Mouse (Mus musculus): Measurements from ENCODE around the gene Gpr88. TPM values are rescaled to one million over a fixed set of nuclear protein-coding genes. Genes with fewer than 3 reads are reported as not detected.

Gpr88 gene
- polyA plus RNA-seq, 1 experiment: not detected

DNA sequence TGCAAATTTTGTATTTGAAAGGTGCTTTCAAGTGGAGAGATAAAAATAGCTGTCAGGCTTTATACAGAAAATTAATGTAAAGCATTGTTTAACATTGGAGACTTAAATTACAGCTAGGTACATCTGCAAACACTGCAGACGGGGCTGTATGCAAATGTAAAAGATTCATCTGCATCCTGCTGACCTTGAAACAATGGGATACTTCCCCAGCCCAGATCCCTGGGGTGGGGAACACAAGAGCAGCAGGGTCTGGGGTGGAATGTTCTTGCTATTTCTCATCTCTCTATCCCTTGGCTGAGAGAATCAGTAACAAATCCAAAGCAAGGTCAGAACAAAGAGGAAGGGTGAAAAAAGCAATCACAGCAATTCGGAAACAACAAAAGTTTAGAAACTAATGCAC lies 30.7 kb upstream of the Gpr88 start:
- Histone ChIP-seq H3K9me3 (ENCODE audit: control insufficient read depth, low read length) (no peaks in the 10 kb centered on the region), H3K4me1 (ENCODE audit: control insufficient read depth) (no peaks in the 10 kb centered on the region), H3K36me3 (ENCODE audit: control insufficient read depth) (no peaks in the 10 kb centered on the region; the same call in 1 of the 2 replicates), H3K4me3 (replicated peaks) (no peak overlapping the region), H3K27me3 (ENCODE audit: control insufficient read depth) (no peaks in the 10 kb centered on the region)
- no peak for TF ChIP-seq TAL1 (IDR thresholded peaks at IDR 0.05; ENCODE audit: low read length)
- TF ChIP-seq GATA1 (IDR thresholded peaks at IDR 0.05; ENCODE audit: low read length): no peak

DNA sequence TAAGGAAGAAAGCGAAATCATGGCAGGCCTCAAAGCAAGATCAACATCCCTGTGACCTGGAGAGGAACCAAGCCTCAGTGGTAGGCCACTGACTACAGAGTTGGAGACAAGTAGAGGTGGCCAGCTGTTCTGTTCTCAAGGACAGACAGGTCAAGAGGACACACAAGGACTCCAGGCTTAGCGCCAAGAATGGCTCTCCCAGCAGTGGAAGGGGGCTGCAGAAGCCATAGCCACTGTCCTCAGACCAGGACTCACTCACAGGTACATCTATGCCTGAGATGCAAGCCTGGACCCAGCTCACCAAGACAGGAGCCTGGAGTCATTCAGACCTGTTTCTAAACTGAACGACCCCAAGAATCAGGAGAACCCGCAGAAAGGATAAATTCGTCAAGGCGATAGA lies 28.4 kb upstream of the Gpr88 start:
- no peak overlapping the region for H3K4me3 ChIP-seq (replicated peaks)
- no peaks in the 10 kb centered on the region; the same call in 1 of the 2 replicates for H3K36me3 ChIP-seq (ENCODE audit: control insufficient read depth)
- H3K9me3 ChIP-seq (ENCODE audit: control insufficient read depth, low read length): no peaks in the 10 kb centered on the region
- H3K4me1 ChIP-seq (ENCODE audit: control insufficient read depth): no peaks in the 10 kb centered on the region
- TF ChIP-seq GATA1 (IDR thresholded peaks at IDR 0.05; ENCODE audit: low read length): no peak
- TF ChIP-seq TAL1 (IDR thresholded peaks at IDR 0.05; ENCODE audit: low read length): no peak
- no peaks in the 10 kb centered on the region for H3K27me3 ChIP-seq (ENCODE audit: control insufficient read depth)

DNA sequence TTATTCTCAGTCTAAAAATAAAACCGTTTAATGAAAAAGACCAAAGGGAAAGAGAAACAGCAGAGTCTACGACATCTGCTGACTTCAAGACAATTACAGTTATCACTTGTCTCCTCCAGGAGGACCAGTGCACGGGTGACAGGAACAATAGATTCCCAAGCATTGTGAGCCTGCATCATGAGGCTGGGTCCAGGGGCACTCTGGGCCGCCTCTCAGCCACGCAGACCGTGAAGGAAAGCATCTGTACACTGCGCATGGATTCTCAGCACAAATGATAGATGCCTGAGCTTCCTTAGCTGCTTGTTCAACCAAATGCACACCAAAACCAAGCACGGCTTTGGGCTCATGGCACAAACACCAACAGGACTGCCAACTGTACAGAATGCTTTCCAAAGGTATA lies 23.8 kb upstream of the Gpr88 start:
- Histone ChIP-seq H3K36me3 (ENCODE audit: control insufficient read depth) (no peaks in the 10 kb centered on the region; the same call in 1 of the 2 replicates), H3K4me1 (ENCODE audit: control insufficient read depth) (no peaks in the 10 kb centered on the region), H3K27me3 (ENCODE audit: control insufficient read depth) (no peaks in the 10 kb centered on the region), H3K9me3 (ENCODE audit: control insufficient read depth, low read length) (no peaks in the 10 kb centered on the region), H3K4me3 (replicated peaks) (no peak overlapping the region)
- TF ChIP-seq TAL1 (IDR thresholded peaks at IDR 0.05; ENCODE audit: low read length) (no peak), GATA1 (IDR thresholded peaks at IDR 0.05; ENCODE audit: low read length) (no peak)

DNA sequence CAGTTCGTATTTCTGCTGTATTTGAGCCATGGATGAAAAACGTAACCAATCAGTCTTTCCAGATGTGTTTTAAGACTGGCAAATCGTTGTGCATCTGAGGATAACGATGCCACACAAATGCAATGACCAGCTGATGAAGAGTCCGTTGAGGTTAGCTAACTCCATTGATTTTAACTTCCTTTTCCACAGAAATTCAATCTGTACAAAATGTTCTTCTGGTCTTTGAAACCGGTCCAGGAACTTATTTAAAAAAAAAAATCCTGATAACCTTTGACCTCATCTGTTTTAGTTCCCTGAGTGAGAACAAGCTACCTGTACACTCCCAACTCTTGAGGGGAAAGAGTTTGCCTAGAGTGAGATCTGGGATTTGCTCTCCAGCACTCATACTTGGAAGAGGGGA lies 18.4 kb upstream of the Gpr88 start:
- no peaks in the 10 kb centered on the region for H3K9me3 ChIP-seq (ENCODE audit: control insufficient read depth, low read length)
- no peaks in the 10 kb centered on the region for H3K27me3 ChIP-seq (ENCODE audit: control insufficient read depth)
- H3K4me3 ChIP-seq (replicated peaks): no peak overlapping the region
- H3K36me3 ChIP-seq (ENCODE audit: control insufficient read depth): no peaks in the 10 kb centered on the region
- TF ChIP-seq TAL1 (IDR thresholded peaks at IDR 0.05; ENCODE audit: low read length): no peak
- TF ChIP-seq GATA1 (IDR thresholded peaks at IDR 0.05; ENCODE audit: low read length): no peak
- no peaks in the 10 kb centered on the region for H3K4me1 ChIP-seq (ENCODE audit: control insufficient read depth)

DNA sequence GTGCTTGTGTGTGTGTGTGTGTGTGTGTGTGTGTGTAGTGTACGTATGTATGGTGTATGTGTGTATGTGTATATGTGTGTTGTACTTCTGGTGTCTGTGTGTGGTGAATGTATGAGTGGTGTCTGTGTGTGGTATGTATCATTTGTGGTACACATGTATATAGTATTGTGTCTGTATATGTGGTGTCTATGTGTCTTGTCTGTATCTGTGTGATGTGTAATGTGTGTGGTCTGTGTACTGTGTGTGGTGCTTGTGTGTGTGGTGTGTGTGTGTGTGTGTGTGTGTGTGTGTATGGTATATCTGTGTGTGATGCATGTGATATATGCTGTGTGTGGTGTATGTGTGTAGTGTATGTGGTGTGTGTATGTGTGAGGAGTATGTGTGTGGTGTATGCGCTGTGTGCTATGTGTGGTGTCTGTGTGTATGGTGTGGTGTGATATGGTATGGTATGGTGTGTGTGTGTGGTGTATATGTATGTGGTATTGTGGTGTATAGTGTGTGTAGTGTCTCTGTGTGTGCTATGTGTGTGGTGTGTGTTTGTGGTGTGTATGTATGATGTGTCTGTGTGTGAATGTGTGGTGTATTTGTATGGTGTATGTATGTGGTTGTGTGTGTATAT lies 13.8 kb upstream of the Gpr88 start:
- no peaks in the 10 kb centered on the region for H3K9me3 ChIP-seq (ENCODE audit: control insufficient read depth, low read length)
- H3K36me3 ChIP-seq (ENCODE audit: control insufficient read depth): no peaks in the 10 kb centered on the region
- TF ChIP-seq GATA1 (IDR thresholded peaks at IDR 0.05; ENCODE audit: low read length): no peak
- no peak for TF ChIP-seq TAL1 (IDR thresholded peaks at IDR 0.05; ENCODE audit: low read length)
- H3K4me1 ChIP-seq (ENCODE audit: control insufficient read depth): no peaks in the 10 kb centered on the region
- H3K4me3 ChIP-seq (replicated peaks): no peak overlapping the region
- no peaks in the 10 kb centered on the region for H3K27me3 ChIP-seq (ENCODE audit: control insufficient read depth)

DNA sequence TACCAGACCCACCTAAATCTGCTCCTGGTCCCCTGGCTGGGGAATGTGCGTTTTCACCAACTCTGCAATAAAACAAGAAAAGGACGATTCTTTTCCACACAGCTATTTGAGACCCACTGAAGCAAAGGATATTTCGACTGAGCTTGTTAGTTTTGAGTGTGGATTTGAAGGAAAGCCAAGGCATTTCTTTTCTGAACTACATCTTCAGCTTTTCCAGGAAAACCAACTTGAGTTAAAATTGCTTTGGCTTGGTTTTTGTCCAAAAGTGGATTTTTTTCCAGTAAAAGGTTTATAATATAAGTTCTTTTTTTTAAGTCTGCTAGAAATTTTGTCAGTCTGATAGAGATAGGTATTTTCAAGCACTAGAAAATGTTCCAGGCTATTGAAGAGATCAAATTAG lies 13.1 kb upstream of the Gpr88 start:
- Histone ChIP-seq H3K36me3 (ENCODE audit: control insufficient read depth) (no peaks in the 10 kb centered on the region), H3K4me1 (ENCODE audit: control insufficient read depth) (no peaks in the 10 kb centered on the region)
- TF ChIP-seq GATA1 (IDR thresholded peaks at IDR 0.05; ENCODE audit: low read length) (no peak), TAL1 (IDR thresholded peaks at IDR 0.05; ENCODE audit: low read length) (no peak)

DNA sequence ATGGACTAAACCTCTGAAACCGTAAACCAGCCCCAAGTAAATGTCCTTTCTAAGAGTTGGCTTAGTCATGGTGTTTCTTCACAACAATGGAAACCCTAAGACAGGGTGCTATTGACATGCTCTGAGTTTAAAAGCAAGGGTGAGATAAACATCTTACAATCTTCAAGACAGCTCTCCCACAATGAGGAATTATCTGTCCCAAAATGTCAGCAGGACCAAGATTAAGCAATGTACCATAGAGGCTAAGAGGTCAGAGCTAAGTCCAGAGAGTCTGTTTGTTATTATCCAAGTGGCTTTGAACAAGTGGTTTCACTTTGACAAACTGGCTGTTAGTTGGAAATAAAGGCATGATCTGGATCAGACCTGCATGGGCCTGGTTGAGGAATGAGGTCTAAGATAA lies 10.7 kb upstream of the Gpr88 start:
- Histone ChIP-seq H3K27me3 (ENCODE audit: control insufficient read depth) (no peaks in the 10 kb centered on the region), H3K4me3 (replicated peaks) (no peak overlapping the region), H3K9me3 (ENCODE audit: control insufficient read depth, low read length) (no peaks in the 10 kb centered on the region), H3K36me3 (ENCODE audit: control insufficient read depth) (no peaks in the 10 kb centered on the region), H3K4me1 (ENCODE audit: control insufficient read depth) (no peaks in the 10 kb centered on the region)
- no peak for TF ChIP-seq GATA1 (IDR thresholded peaks at IDR 0.05; ENCODE audit: low read length)
- TF ChIP-seq TAL1 (IDR thresholded peaks at IDR 0.05; ENCODE audit: low read length): no peak

More for the DNA sequence above, 13.1 kb upstream of the Gpr88 start:
- Histone ChIP-seq H3K27me3 (ENCODE audit: control insufficient read depth) (no peaks in the 10 kb centered on the region), H3K9me3 (ENCODE audit: control insufficient read depth, low read length) (no peaks in the 10 kb centered on the region), H3K4me3 (replicated peaks) (no peak overlapping the region)

DNA sequence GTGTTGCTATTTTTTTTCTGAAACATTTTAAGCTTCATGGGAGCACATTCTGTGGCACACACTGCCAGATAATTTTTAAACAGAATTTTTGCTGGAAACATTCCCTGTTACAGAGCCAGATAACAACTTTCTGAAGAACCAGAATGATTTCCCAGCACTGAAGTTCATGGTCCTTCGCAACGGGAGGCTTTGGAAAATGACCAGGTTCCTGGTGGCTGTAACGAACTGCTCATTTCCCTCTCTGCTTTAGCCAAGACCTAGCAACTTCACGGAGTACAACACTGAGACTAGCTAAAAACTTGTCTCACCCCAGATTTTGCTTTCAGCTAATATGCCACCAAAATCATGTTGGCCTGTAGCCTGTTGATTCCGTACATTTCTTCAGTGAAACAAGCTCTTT lies 9.8 kb upstream of the Gpr88 start:
- no peaks in the 10 kb centered on the region for H3K4me1 ChIP-seq (ENCODE audit: control insufficient read depth)
- TF ChIP-seq GATA1 (IDR thresholded peaks at IDR 0.05; ENCODE audit: low read length) (no peak), TAL1 (IDR thresholded peaks at IDR 0.05; ENCODE audit: low read length) (no peak)
- H3K27me3 ChIP-seq (ENCODE audit: control insufficient read depth): no peaks in the 10 kb centered on the region
- H3K4me3 ChIP-seq (replicated peaks): no peak overlapping the region
- H3K9me3 ChIP-seq (ENCODE audit: control insufficient read depth, low read length): no peaks in the 10 kb centered on the region
- no peaks in the 10 kb centered on the region for H3K36me3 ChIP-seq (ENCODE audit: control insufficient read depth)

DNA sequence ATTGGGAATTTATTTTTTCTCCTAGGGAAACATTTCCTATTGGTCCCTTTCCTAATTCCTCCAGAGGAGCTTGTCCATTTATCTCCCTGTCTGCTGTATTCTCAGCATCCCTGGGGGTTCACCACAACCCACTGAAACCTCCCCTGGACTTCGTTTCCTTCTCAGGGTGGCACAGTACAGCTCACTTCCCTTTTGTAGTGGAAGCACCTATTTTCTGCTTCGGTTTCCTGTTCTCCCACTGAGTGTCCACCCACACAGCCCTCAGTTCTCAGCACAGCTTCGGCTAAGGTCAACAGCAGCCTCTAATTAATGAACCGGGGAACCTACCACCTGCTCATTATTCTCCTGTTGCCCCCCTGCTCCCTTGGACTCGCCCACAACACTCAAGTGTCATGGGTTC lies 2.8 kb upstream of the Gpr88 start:
- H3K27me3 ChIP-seq (ENCODE audit: control insufficient read depth): peaks cover 37% of the 10 kb centered on the region
- H3K4me3 ChIP-seq (replicated peaks): no peak overlapping the region
- H3K36me3 ChIP-seq (ENCODE audit: control insufficient read depth): no peaks in the 10 kb centered on the region
- no peaks in the 10 kb centered on the region; the same call in 1 of the 2 replicates for H3K9me3 ChIP-seq (ENCODE audit: control insufficient read depth, low read length)
- H3K4me1 ChIP-seq (ENCODE audit: control insufficient read depth): no peaks in the 10 kb centered on the region; the same call in 1 of the 2 replicates
- TF ChIP-seq TAL1 (IDR thresholded peaks at IDR 0.05; ENCODE audit: low read length): no peak
- no peak for TF ChIP-seq GATA1 (IDR thresholded peaks at IDR 0.05; ENCODE audit: low read length)
